Mouse (Mus musculus): Measurements from ENCODE around the gene Sp140.
A peak's percentile ranks its signal among the peaks of the same experiment; 100 is the strongest.
"Not testable (repeated sequence)": the region's sequence is repeated elsewhere in the genome, so short reads cannot be mapped to it uniquely, and the experiment has no call there.

The Sp140 gene

DNA sequence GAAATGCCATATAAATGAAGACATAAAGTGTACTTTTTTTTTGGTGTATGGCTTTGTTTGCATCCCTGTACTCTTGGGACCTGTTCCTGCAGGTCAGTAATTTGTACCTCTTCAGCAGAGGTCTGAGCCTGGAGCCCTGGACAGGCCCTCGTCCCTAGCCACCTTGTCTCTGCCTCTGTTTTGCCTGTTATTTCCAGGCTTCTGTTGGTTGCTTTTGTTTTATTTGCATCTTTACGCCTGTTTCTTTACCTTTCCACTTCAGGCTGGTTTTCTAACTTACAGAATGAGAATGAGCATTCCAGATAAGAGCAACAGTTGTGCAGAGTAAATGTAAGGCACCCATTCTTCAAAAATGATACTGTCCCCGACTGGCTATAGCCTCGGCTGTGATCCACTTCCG, at the start of gene Sp140:
TSS of gene Sp140 (plus strand) at position 301 of the 400 bp plus-strand sequence.
- not testable (repeated sequence) for DNase-seq (ENCODE audit: low read depth in 2 of 2, low spot score in 2 of 2)

DNA sequence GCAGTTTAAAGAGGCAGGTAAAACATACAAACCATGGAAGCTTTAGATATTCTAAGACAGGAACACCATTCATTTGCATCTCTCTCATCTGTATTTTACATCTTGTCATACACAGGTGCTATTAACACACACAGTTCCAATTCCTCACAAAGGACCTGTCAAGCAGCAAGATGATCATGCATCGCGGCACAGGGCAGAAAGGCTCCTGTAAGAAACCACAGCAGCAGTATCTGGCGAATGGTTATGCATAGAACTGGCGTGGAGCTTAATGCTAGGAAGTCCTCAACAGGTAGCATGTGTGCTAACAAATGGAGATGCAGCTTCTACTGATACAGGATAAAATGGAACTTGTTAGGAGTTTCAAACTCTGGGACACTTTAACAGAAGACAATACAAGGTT, 44.9 kb upstream of the Sp140 start:
- peak; percentile 7 to 14 for DNase-seq (ENCODE audit: low read depth in 2 of 2, low spot score in 2 of 2)

DNA sequence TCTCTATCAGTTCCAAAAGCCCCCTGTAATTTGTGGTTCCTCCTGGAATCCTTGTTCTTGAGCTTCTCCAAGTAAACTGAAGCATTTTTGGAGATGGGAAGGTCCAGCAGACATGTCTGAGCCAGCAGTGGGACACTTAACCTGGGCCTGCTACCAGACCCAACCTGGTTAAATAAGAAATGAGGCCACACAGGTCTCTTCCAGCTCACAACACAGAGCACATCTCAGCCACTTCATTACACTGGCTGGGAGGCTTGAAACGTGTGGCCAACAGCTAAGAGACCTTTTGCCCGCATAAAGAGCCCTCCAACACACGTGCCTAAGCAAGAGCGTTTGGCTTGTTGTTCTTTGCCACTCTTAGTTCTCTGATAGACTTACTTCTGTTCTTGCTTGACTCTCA, 26.6 kb upstream of the Sp140 start:
- DNase-seq (ENCODE audit: low read depth in 2 of 2, low spot score in 2 of 2): not testable (repeated sequence)

DNA sequence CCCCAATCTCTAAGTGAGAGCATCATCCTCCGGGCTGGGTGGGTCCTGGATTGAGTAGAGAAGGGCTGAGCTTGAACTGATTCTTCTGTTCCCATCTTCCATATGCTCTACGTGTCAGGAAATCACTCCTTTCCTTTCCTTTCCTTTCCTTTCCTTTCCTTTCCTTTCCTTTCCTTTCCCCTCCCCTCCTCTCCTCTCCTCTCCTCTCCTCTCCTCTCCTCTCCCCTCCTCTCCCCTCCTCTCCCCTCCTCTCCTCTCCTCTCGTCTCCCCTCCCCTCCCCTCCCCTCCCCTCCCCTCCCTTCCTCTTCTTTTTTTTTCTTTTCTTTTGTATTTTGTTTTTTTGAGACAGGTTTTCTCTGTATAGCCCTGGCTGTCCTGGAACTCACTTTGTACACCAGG, 24.8 kb upstream of the Sp140 start, which contains the start of gene G530012D18Rik:
TSS of gene G530012D18Rik (plus strand) at position 301 of the 400 bp plus-strand sequence.
- not testable (repeated sequence) for DNase-seq (ENCODE audit: low read depth in 2 of 2, low spot score in 2 of 2)

DNA sequence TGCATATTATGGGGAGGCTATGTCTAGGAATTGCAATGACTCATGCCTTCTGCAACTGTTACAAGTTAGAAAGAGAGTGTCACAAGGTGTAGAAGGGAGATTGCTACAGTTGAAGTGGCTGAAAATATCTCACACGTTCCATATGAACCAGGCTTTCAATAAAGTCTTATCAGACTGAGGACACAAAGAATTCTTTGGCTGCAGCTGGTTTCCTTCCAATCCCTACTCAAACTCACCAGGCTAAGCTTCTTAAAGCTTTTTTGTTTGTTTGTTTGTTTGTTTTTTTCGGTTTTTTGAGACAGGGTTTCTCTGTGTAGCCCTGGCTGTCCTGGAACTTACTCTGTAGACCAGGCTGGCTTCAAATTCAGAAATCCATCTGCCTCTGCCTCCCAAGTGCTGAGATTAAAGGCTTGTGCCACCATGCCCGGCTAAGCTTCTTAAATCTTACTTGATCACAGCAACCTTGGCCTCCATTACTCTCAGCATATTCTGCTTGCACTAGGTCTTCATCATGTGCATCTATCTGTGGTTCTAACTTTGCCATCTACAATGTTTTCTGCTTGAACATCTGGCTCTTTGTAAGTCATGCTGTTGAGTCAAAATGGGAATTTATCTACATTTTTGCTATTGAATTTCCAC, 21.7 kb upstream of the Sp140 start:
- not testable (repeated sequence) for DNase-seq (ENCODE audit: low read depth in 2 of 2, low spot score in 2 of 2)

DNA sequence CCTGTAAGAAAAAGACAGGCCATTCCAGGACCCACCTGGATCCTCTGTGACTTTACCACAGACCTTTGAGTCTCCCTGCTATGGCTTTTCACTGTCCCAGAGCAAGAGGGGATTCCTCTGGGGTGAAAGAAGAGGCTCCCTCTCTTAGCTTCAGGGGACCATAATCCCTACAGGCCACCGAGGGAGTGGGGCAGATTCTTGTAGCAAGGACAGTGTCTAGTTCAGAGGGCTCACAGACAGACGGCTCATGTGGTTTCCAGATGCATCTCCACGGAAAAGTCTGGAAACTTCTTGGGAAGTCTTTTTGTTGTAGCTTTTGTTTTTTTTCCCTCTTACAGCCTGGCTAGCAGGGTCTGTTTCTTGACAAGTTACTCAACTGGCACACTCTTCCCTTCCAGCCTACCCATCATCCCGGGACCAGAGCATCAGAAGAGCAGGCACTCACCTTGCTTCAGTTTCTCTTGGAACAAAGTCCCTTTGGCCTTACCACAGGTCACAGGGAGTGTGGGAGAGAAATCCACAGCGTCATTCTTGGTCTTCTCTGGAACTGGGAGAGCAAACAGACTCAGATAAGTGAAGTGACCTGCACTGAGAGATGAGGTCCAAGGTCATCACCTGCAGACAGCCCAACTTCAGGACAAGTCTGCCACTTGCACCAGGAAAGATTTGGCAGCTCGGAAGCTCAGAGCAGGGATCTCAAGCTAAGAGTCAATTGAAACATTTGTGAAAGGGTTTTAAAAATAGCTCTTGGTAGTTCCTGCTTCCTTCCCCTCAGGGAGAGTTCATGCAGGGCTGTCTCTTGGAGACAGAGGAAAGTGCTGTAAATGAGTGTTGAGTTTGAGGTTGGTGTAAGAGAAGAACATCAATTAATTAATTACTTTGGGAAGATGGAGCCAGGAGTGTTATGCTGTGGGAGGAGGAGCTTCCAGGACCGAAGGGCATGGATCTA, 20.7 kb upstream of the Sp140 start:
- DNase-seq (ENCODE audit: low read depth in 2 of 2, low spot score in 2 of 2): not testable (repeated sequence)

DNA sequence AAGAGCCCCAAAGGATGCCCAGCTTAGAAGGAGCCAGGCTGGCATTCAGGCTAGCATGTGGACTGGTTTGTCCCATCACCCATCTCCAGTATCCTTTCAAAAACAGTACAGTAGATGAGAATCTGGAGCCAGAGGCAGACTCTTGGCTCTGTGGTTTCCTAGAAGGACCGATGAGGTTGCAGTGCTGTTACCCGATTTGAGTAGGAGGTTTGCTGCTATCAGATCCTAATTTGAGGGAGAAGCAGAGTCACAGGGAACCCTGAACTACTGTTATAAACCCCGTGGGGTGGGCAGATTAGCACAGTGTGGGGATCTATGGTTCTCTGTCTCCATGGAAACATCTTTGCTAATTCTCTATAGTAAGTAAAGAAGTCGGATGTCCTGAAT, 20.0 kb upstream of the Sp140 start:
- DNase-seq (ENCODE audit: low read depth in 2 of 2, low spot score in 2 of 2): not testable (repeated sequence)

DNA sequence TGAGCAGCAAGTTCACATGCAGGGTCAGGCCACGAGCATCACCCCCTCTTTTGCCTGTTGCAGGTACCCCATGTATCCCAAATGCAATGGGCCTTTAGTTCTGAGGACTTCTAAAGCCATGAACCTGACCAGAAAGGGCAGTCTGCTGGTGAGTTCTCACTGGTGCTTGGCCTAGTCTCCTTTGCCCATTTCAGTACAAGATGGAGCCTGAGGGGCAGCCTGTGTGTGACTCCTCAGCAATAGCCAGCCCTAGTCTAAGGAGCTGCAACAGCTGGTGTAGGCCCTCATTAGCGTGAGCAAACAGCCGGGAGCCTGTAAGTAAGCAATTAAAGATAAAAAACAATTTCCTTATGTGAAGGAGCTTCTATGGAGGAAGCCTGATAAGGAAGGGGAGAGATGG, 19.6 kb upstream of the Sp140 start:
- DNase-seq (ENCODE audit: low read depth in 2 of 2, low spot score in 2 of 2): not testable (repeated sequence)

DNA sequence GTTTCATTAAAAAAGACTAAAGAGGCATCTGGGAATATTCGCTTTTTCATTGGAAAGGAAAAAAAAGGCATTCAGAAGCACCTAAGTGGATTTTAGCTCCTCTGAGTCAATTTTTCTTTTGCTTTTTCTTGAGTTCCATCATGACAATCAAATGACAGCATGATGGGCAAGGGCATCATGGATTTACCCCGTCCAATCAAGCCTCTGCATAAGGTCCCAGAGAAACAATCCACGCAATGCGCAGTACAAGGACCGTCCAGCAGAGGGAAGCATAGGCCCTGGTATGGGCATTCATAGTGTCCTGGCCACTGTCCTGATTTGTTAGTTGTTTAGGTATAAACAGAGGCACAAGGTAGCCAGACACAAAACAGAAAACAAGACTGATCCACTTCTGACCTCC, 18.7 kb upstream of the Sp140 start:
- not testable (repeated sequence) for DNase-seq (ENCODE audit: low read depth in 2 of 2, low spot score in 2 of 2)

DNA sequence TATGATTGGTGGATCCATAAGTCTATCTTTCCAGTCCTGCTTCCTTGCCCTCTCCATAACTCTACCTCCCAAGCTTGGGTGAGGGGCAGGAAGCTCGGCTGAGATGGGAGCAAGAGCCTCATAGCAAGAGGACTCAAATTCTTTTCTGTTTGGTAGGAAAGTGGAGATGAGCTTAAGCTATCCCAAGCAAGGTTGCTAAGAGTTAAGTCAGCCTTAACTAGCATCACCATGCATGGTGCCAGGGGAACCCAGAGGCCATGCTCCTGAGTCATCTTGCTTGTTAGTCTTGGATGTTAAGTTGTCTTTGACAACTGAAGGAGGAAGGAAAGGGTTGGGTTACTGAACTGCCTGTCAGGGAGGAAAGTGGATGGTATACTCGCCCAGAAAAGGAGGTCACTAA, 11.5 kb upstream of the Sp140 start:
- DNase-seq (ENCODE audit: low read depth in 2 of 2, low spot score in 2 of 2): not testable (repeated sequence)

DNA sequence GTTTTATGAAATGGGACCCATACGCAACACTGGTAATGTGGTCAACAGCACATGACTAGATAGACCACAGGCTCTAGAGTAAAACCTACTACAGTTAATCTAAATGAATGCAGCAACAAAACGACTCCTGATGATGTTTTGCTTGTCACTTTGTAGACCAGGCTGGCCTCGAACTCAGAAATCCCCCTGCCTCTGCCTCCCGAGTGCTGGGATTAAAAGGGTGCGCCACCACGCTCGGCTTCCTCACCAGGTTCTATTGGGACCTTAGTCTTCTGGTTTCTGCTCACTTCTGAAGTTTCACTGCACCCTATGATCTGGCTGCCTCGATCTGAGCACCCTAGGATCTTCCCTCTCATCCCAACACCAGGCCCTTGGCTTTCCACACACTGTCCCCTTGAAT, 7.7 kb upstream of the Sp140 start:
- DNase-seq (ENCODE audit: low read depth in 2 of 2, low spot score in 2 of 2): not testable (repeated sequence)

DNA sequence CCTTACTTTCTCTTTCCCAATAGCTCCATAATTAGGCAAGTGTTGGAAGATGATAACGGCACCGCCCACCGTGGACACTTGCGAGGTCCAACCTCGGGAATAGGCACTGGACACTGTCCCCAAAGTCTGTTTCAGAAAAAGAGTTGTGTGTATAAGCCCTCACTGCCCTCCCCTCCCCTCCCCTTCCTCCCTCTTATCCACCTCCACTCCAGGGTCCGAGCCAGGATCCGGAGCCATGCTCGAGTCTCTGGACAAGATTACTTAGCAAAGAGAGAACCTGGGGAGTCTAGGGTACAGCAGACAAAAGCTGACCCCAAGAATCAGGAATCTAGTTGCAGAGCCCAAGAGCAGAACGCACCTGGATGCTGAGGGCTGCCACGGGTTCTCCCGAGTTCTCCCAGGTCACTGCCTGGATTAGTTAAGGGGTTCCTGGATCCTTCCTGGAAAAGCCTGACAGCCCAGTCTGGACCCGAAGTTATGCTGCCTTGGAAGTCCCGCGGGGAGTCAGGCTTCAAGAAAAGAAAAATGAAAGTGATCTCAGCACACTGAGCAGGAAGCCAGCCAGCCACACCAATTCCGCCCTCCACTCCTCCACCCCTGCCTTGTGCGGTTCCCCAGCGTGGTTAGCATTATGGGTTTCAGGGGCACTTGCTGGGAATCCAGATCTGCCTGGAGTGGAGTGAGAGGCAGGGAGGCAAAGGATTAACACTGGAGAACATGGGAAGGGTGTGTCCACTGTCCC, 1.7 kb upstream of the Sp140 start, which contains the start of gene Sp110:
TSS of gene Sp110 (minus strand) at position 547 of the 742 bp plus-strand sequence.
- peak in 1 of 2 experiments; percentile 39 for DNase-seq (ENCODE audit: low read depth in 2 of 2, low spot score in 2 of 2)

DNA sequence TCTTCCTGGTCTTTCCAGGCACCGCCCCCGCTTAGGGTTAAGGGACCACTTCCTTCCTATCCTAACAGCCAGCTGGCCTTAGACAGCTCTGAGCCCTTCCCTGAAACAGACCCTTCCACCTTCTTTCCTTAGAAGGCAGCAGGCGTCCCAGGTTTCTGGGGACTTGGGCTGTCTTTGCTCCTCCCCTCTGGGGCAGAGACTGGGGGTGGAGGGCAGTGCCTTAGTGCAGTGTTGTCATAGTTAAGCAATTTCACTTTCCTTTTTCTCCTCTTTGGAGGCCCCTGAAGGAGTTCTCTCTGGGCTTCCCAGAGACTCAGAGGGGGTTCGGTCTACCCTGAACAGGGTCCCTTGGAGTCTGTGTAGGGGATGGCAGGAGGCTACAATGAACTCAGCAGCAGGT, 616 bp downstream of the Sp140 start:
- DNase-seq (ENCODE audit: low read depth in 2 of 2, low spot score in 2 of 2): peak; percentile 28 to 51

DNA sequence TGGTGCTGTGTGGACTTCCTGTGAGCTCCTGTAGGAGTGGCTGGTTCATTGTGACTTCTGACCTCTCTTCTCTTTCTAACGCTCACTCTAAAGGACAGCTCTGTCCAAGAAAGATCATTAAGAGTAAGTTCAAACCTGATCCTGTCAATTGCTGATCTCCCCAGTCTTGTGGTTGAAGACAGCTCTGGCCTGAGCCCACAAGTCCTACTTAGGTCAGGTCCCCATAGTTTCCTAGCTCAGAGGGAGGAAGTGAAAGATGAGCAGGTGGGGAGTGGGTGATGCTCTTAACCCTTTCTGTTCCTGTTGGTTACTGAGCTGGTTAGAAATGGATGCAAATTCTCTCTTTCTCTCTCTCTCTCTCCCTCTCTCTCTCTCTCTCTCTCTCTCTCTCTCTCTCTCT, 4.2 kb downstream of the Sp140 start:
- DNase-seq (ENCODE audit: low read depth in 2 of 2, low spot score in 2 of 2): not testable (repeated sequence)

DNA sequence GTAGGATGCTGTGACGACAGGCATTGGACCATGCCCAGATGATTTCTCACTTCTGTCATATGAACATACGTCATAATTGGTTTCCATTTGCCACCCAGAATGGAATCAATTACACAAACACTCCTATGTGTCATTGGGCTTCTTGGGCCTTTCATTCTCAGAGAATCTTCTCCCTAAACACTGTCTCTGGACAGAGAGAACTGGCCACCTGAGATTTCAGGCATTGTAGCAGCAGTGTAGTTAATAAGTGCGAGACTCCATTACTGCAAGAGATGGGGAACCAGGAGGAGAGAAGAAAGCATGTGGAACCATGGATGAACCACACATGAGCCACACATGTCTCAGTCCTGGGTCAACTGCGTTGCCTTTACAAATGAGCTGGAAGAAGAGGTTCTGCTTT, 8.2 kb downstream of the Sp140 start:
- DNase-seq (ENCODE audit: low read depth in 2 of 2, low spot score in 2 of 2): not testable (repeated sequence)

DNA sequence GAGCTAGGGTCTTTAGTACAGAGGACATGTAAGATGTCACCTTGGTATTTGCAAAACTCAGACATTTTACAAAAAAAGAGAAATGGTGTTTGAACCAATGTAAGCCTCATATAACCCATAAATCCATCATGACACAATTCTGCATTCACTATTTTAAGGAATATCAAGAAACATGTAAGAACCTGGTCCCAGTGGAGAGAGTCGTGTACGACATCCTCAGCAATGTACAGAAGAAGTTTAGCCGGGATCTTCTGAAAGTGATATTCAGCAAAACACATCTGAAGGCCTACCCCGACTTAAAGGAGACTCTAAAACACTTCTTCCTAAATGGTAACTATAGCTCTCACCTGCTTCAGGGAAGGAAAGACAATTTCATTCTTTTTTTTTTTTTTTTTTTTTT, 10.4 kb downstream of the Sp140 start:
- not testable (repeated sequence) for DNase-seq (ENCODE audit: low read depth in 2 of 2, low spot score in 2 of 2)

DNA sequence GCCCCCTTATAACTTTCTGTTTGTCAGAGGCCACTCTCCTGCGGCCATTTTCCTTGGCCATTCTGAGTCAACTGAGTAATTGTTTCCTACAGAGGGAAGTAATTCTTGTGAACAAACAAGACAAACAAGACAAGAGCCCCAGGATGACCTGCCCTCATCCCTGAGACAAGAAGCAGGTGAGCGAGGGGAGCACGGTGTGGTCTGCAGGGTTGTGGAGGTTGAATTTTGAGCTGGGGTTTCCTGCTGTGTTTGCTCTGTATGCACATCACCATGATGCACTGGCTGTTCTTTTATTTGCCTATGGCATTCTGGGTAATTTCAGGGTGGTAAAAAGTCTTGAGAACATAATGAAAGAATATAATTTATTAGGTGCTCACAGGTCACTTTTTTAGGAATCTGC, 14.9 kb downstream of the Sp140 start:
- DNase-seq (ENCODE audit: low read depth in 2 of 2, low spot score in 2 of 2): not testable (repeated sequence)

DNA sequence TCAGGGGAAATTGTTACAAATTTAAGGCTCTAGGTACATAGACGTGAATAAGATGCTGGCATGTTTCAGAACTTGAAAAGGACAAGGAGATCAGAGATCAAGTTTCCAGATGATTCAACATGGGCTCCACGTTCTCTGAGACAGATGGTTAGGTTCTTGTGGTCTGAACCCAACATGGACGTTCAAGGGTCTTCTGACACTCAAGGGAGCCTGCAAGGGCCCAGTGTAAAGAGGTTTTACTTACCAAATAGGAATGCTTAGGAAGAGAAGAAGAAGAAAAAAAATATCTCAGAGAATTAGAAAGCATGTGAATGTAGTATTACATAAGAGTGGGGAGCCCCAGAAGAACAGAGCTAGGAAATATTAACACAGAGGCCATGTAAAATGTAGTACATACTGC, 15.6 kb downstream of the Sp140 start:
- DNase-seq (ENCODE audit: low read depth in 2 of 2, low spot score in 2 of 2): not testable (repeated sequence)

DNA sequence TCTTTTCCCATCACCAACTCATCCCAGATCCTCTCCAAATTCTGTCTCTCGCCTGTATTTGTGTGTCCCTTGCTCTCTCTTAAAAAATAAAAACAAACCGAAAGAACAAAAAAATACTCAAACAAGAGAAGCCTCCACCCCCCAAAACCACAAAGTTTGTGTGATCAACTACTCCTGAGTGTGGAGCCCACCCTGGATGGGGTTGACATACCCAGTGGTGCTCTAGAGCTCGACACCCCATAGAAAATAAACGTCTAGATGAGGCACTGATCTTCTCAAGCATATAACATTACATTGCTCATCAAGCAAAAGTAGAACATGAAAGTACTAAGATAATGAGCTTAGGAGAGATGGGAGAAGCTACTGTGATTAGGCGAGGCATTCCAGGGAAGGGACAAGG, 17.0 kb downstream of the Sp140 start:
- DNase-seq (ENCODE audit: low read depth in 2 of 2, low spot score in 2 of 2): not testable (repeated sequence)

DNA sequence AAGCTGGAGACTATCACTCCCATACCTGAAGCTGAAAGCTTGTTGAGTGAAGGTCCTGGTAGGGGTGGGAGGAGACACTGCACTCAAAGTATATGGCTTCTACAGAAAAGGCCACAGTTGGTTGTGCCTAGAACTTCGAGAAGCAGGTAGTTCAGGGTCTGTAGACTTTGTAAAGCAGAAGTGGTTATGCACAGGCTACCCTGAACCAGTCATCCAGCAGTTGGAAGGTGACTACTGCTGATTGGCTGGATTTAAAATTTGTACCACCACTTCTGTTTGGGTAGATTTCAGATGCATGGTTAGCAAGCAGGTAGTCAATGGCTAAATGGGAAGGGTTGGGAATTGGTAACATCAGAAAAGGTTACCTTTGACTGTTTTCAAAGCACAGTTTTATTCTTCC, 18.5 kb downstream of the Sp140 start:
- DNase-seq (ENCODE audit: low read depth in 2 of 2, low spot score in 2 of 2): not testable (repeated sequence)

DNA sequence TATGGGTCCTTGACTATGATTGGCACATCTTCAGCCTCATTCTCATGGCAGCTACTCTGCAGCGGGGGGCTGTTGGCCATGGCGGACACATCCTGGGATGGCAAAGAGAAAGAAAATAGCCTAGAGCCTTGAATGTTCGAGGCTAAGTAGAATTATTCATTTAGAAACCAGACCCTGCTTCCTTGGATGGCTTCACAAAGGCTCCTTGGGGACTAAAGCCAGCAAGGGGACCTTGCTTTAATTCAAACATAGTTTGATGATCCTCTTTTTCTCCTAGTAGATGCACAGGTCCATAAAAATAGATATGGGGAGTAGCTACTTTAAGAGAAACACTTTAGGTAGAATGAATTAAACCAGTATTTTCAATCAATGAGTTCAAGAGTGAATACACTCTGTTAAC, 36.8 kb downstream of the Sp140 start:
- not testable (repeated sequence) for DNase-seq (ENCODE audit: low read depth in 2 of 2, low spot score in 2 of 2)
